Mouse (Mus musculus): ENCODE results near the gene Abca3.

DNA sequence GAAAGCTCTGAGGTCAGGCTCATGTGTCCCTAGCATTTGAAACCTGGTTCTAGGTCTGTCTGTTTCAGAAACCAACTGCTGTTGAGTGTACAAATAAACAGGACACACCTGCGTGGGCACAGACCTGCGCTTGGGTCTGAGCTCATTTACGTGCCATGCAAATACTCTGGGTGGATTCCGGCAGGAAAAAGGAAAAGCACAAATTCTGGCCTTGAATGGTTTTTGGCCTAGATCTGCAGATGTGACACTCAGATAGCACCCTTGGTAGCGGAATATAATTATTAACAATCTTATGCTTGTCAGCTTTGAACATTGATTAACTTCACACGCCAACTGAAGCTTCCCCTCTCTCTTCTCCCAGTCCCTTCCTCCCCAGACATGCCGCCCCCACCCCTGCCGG is 3.5 kb downstream of the Abca3 start:
- TF ChIP-seq CTCF (IDR thresholded peaks at IDR 0.05; ENCODE audit: low read depth) (no peak), EP300 (IDR thresholded peaks at IDR 0.05; ENCODE audit: low read depth) (no peak)
